In genomic region chr2:119108554-119108953, GRCm38 (mm10) we compare ENCODE assay signal across 8 mouse cellular contexts. TPM values are rescaled to one million over a fixed set of nuclear protein-coding genes. Genes with fewer than 3 reads are reported as not detected.
DNase-seq lines count a peak whose midpoint lies in the region; ATAC-seq and TF ChIP-seq lines count a peak whose summit lies in the region.

No protein-coding gene starts in this region.

- peak; percentile 28 to 36 for DNase-seq in heart, adult 2 months
- peak; percentile 88 for DNase-seq in ZHBTc4 (ENCODE audit: low read depth, low spot score)
- peak; percentile 52 to 64 for DNase-seq in heart, postnatal 10 days
- DNase-seq in lung, postnatal 4 days = peak; percentile 18 to 34
- no peak for DNase-seq in gastrocnemius, postnatal 4 days (ENCODE audit: low spot score in 2 of 2)
- DNase-seq in left cerebral cortex, adult 11 months (ENCODE audit: low spot score) = no peak
- no peak for DNase-seq in cerebellum, postnatal 36 days

- WGBS in heart, adult 2 months = 44% methylated on average over 4 of the region's 4 CpGs
- WGBS in heart, embryonic 12.5 days = 41% methylated on average over 4 of the region's 4 CpGs

- TF ChIP-seq POLR2A in heart, adult 2 months (IDR thresholded peaks at IDR 0.05; ENCODE audit: insufficient read depth, low read depth, low read length) = no peak

- no peak for TF ChIP-seq CTCF in heart, adult 2 months (IDR thresholded peaks at IDR 0.05)

- no peaks in the 10 kb centered on the region for H3K79me2 ChIP-seq in heart, adult 2 months (replicated peaks; ENCODE audit: control insufficient read depth, insufficient read depth, low read length)

- ATAC-seq in heart, embryonic 12.5 days (ENCODE audit: insufficient number of reproducible peaks, low FRiP score) = no peak

- no peak overlapping the region for H3K9ac ChIP-seq in heart, adult 2 months (ENCODE audit: low read depth, low read length)
- no peak overlapping the region for H3K9ac ChIP-seq in heart, embryonic 12.5 days

- H3K4me1 ChIP-seq in heart, adult 2 months (ENCODE audit: control insufficient read depth, insufficient read depth, low read length) = peaks cover 1% of the 10 kb centered on the region; the same call in 1 of the 2 replicates
- peaks cover 5% of the 10 kb centered on the region for H3K4me1 ChIP-seq in heart, embryonic 12.5 days (replicated peaks)

- no peak overlapping the region for H3K4me2 ChIP-seq in heart, embryonic 12.5 days

- TF ChIP-seq EP300 in heart, adult 2 months (IDR thresholded peaks at IDR 0.05; ENCODE audit: insufficient read depth, low read depth, low read length) = no peak

- no peak overlapping the region for H3K4me3 ChIP-seq in heart, adult 2 months
- H3K4me3 ChIP-seq in heart, embryonic 12.5 days = no peak overlapping the region

- H3K27ac ChIP-seq in heart, adult 2 months = no peak overlapping the region
- no peak overlapping the region for H3K27ac ChIP-seq in heart, embryonic 12.5 days (ENCODE audit: poor library complexity, severe bottlenecking)

- no peaks in the 10 kb centered on the region for H3K36me3 ChIP-seq in heart, adult 2 months (ENCODE audit: control insufficient read depth, insufficient read depth, low read length)
- peaks cover 20% of the 10 kb centered on the region for H3K36me3 ChIP-seq in heart, embryonic 12.5 days

- intact Hi-C loops in heart, adult 2 months (cut with DNase I) = no loop called here
- intact Hi-C loops in heart, postnatal 10 days (cut with DNase I) = no loop called here

- H3K9me3 ChIP-seq in heart, embryonic 12.5 days (replicated peaks) = no peaks in the 10 kb centered on the region

- H3K27me3 ChIP-seq in heart, adult 2 months (ENCODE audit: control insufficient read depth, insufficient read depth, low read length) = no peaks in the 10 kb centered on the region
- H3K27me3 ChIP-seq in heart, embryonic 12.5 days (replicated peaks) = no peaks in the 10 kb centered on the region

RNA-seq across cellular contexts. Expression of gene Rad51, which starts 4.0 kb away (rescaled TPM):
- total RNA-seq in heart, adult 2 months (2021) = under 1 TPM; 0.44 to 0.48 TPM
- polyA plus RNA-seq in heart, adult 2 months (2012; rRNA removed) = 0.70 and 1.0 TPM in 2 replicates
- polyA plus RNA-seq in heart, embryonic 12.5 days (2016; fragmentation: Nextera tagmentation; extraction: Ambion mirVana) = 32.2 and 33.3 TPM in 2 replicates
- total RNA-seq in heart, postnatal 10 days (2021) = 1 to 10 TPM; 4.7 to 6.6 TPM
- total RNA-seq in gastrocnemius, postnatal 4 days (2021) = 10 to 100 TPM in 1 of 2 experiments, 1 to 10 TPM in 1; 8.4 to 10.4 TPM

RNA-seq across cellular contexts. Expression of gene Rmdn3, which starts 48.3 kb away (rescaled TPM):
- 10 to 100 TPM; 20.0 to 20.1 TPM for total RNA-seq in heart, adult 2 months (2021)
- 9.0 and 12.4 TPM in 2 replicates for polyA plus RNA-seq in heart, adult 2 months (2012; rRNA removed)
- 29.2 and 31.0 TPM in 2 replicates for polyA plus RNA-seq in heart, embryonic 12.5 days (2016; fragmentation: Nextera tagmentation; extraction: Ambion mirVana)
- total RNA-seq in heart, postnatal 10 days (2021) = 10 to 100 TPM; 18.8 to 19.2 TPM
- 10 to 100 TPM; 12.6 to 13.7 TPM for total RNA-seq in gastrocnemius, postnatal 4 days (2021)

RNA-seq across cellular contexts. Expression of gene Gchfr, which starts 59.0 kb away (rescaled TPM):
- total RNA-seq in heart, adult 2 months (2021) = 10 to 100 TPM in 1 of 2 experiments, 1 to 10 TPM in 1; 8.0 to 10.2 TPM
- polyA plus RNA-seq in heart, adult 2 months (2012; rRNA removed) = 19.3 and 28.8 TPM in 2 replicates
- polyA plus RNA-seq in heart, embryonic 12.5 days (2016; fragmentation: Nextera tagmentation; extraction: Ambion mirVana) = 4.5 and 5.0 TPM in 2 replicates
- 1 to 10 TPM; 1.3 to 2.9 TPM for total RNA-seq in heart, postnatal 10 days (2021)
- total RNA-seq in gastrocnemius, postnatal 4 days (2021) = 1 to 10 TPM; 1.2 to 1.5 TPM

Comparison
In these comparisons a context has a peak if more than half of its experiments do, and no peak if none do; other contexts are left out.
1. DNase-seq: peak in heart, adult 2 months (2 of 2), ZHBTc4 (single experiment), heart, postnatal 10 days (2 of 2) and lung, postnatal 4 days (2 of 2); none in gastrocnemius, postnatal 4 days (0 of 2), left cerebral cortex, adult 11 months (single experiment) and cerebellum, postnatal 36 days (0 of 2).